Mouse (Mus musculus) embryonic facial prominence, embryonic 14.5 days (tissue): ENCODE measurements around the gene Lurap1. TPM values are rescaled to one million over a fixed set of nuclear protein-coding genes. Genes with fewer than 3 reads are reported as not detected.

Experiments used
- ATAC-seq: fragments of 200-750 bp; cut with Nextera tagmentation; 2 replicates; pipeline ENCODE4 v1.8.0; 2017; ENCODE audit warnings: low read depth, moderate number of reproducible peaks, moderate TSS enrichment
- DNase-seq: peaks from one replicate; pipeline ENCODE4 v3.0.0-alpha.2; 2015; ENCODE audit warnings: low spot score
- H3K27ac ChIP-seq: fragments of 300-500 bp; sonication (generic); replicated peaks from 2 replicates; pipeline ENCODE4 v1.5.1; 2014; ENCODE audit warnings: low read depth, mild to moderate bottlenecking, low read length, moderate library complexity
- H3K27me3 ChIP-seq: fragments of 300-500 bp; sonication (generic); replicated peaks from 2 replicates; pipeline ENCODE4 v1.6.1; 2014; ENCODE audit warnings: low read length; ENCODE audit not compliant: control insufficient read depth, insufficient read depth
- H3K36me3 ChIP-seq: fragments of 300-500 bp; sonication (generic); 2 replicates; pipeline ENCODE4 v1.6.1; 2014; ENCODE audit warnings: low read length, mixed read lengths; ENCODE audit not compliant: control insufficient read depth, insufficient read depth
- H3K4me1 ChIP-seq: fragments of 300-500 bp; sonication (generic); 2 replicates; pipeline ENCODE4 v1.6.1; 2014; ENCODE audit warnings: antibody characterized with exemption, low read length; ENCODE audit not compliant: control insufficient read depth, insufficient read depth
- H3K4me2 ChIP-seq: fragments of 300-500 bp; sonication (generic); 2 replicates; pipeline ENCODE4 v1.6.1; 2014; ENCODE audit warnings: low read depth, mild to moderate bottlenecking, low read length, moderate library complexity, mixed read lengths
- H3K4me3 ChIP-seq: fragments of 300-500 bp; sonication (generic); 2 replicates; pipeline ENCODE4 v1.5.1; 2014; ENCODE audit warnings: low read depth, mild to moderate bottlenecking, low read length
- H3K9ac ChIP-seq: fragments of 300-500 bp; sonication (generic); 2 replicates; pipeline ENCODE4 v1.6.1; 2014; ENCODE audit warnings: low read depth, mild to moderate bottlenecking, low read length, moderate library complexity, mixed read lengths
- H3K9me3 ChIP-seq: fragments of 300-500 bp; sonication (generic); 2 replicates; pipeline ENCODE4 v1.6.1; 2016; ENCODE audit warnings: low read length; ENCODE audit not compliant: control insufficient read depth
- WGBS: fragments of 180-500 bp; shearing (Covaris S2); extraction: QIAGEN DNeasy Blood & Tissue Kit; methylation state at CpG from one replicate; pipeline ENCODE4 v1.1.7; 2014; 5-methylcytosine and 5-hydroxymethylcytosine counted together
- polyA plus RNA-seq: library from polyadenylated mRNA; unstranded; fragments of >200 nt; fragmentation: Nextera tagmentation; extraction: Ambion mirVana; gene quantifications from 2 replicates; pipeline ENCODE4 v1.2.1, GENCODE M21; 2014

Gene Lurap1
- polyA plus RNA-seq, 1 experiment from 2014 or later: 2.4 TPM

DNA sequence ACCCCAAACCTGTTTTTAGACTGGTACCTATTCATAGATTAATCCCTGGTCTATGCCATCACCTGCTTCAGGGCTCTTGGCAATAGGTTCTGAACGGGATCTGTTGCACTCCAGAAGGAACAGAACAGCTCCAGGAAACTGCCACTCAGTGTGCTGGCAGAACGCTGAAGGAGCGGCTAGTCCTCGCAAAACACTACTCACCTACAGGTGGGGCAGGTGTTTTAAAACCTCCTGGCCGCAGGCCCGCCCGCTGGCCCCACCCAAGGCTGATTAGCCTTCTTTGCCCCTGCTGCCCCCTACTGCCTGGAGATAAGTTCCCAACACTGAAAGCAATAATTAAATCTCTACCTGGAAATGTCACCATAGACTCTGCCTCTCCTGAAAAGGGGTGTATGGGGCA is 16.3 kb upstream of the Lurap1 start, which contains the start of gene Tspan1:
Gene Tspan1, minus strand, starts transcription at position 198 of the 400 bp plus-strand sequence.
- peak; percentile 28; the same call in 1 of the 2 replicates for ATAC-seq
- Histone ChIP-seq H3K27me3 (no peaks in the 10 kb centered on the region), H3K36me3 (no peaks in the 10 kb centered on the region), H3K4me2 (no peak within 1 kb of the TSS), H3K9ac (no peak within 1 kb of the TSS), H3K27ac (no peak within 1 kb of the TSS), H3K4me3 (no peak within 1 kb of the TSS), H3K4me1 (peaks cover 5% of the 10 kb centered on the region; the same call in 1 of the 2 replicates), H3K9me3 (no peaks in the 10 kb centered on the region)
- WGBS: 32% methylated on average over 7 of the region's 7 CpGs
- peak; percentile 53 for DNase-seq

DNA sequence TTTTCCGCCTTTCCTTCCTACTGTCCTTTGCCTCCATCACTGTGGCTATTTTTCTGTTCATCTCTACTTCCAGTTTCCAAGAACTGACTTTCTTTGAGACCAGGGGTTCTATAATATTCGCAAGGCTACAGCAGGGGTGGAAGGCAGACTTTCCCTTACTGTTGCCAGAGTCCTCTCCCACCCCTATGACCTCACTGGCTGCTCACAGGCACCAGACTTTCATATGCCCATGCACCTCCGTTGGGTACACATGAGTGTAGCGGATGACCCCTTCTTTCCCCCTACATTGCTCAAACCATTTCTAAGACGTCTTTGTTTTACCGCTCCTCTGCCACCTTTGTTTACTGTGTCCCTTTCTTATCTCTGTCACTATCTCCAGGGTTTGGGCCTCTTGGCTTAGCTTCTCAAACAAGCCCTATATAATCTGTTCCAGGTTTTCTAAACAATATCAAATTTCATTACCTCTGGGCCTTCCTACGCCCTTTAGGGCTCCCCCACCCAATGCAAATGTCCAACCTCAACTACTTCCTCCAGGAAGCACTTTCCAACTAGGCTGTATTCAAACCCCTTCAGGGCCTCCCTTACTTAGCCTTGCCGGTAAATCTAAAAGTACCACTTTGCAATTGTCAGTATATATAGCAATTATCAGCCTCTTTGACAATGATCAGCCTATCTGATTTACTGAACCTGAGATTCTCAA is 14.7 kb upstream of the Lurap1 start:
- 41% methylated on average over 8 of the region's 8 CpGs for WGBS
- Histone ChIP-seq H3K9me3 (no peaks in the 10 kb centered on the region), H3K4me1 (peaks cover 5% of the 10 kb centered on the region; the same call in 1 of the 2 replicates), H3K27me3 (no peaks in the 10 kb centered on the region), H3K4me3 (no peak overlapping the region), H3K4me2 (no peak overlapping the region), H3K27ac (no peak overlapping the region), H3K36me3 (peaks cover 6% of the 10 kb centered on the region; the same call in 1 of the 2 replicates), H3K9ac (no peak overlapping the region)
- ATAC-seq (no peak), DNase-seq (no peak)

DNA sequence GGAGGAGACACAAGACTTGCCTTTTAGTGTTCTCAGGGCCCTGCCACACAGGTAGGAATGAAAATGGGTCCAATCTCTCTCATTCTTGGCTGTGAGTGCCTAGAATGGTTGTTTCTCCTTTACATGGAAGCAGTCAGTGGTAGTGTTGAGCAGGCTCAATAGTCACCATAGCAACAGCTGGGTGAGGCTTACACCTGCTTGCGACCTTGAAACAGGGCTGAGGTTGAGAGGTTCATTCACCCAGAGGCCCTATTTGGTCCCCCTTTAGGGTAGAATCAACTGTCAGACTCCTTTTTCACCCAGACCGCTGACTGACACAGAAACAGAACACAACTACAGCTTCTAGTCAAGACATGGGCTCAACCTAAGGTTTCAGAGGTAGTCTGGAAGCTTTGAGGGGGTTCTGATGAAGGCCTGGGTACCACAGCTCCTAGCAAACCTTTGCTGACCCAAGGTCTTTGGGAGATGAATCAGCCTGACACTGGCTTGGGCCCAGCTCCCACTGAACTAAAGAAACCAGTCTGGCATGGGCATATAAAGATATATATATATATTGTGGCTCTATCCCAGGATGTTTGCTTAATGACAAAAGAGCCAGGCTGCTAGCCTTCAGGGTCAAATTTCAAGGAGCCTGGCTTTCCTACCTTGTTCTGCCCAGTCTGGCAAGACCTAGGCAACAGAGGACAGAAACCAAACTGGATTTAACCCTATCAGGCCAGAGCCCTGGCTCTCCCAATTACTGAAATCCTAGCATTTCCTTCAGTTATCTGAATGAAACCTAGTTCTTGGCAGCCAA is 13.8 kb upstream of the Lurap1 start:
- H3K36me3 ChIP-seq: peaks cover 12% of the 10 kb centered on the region; the same call in 1 of the 2 replicates
- H3K9ac ChIP-seq: no peak overlapping the region
- DNase-seq (no peak), ATAC-seq (no peak)
- H3K27me3 ChIP-seq: no peaks in the 10 kb centered on the region
- H3K27ac ChIP-seq: no peak overlapping the region
- H3K4me1 ChIP-seq: peaks cover 5% of the 10 kb centered on the region; the same call in 1 of the 2 replicates
- H3K4me2 ChIP-seq: no peak overlapping the region
- H3K9me3 ChIP-seq: no peaks in the 10 kb centered on the region
- WGBS: 75% methylated on average over 2 of the region's 2 CpGs
- H3K4me3 ChIP-seq: no peak overlapping the region

DNA sequence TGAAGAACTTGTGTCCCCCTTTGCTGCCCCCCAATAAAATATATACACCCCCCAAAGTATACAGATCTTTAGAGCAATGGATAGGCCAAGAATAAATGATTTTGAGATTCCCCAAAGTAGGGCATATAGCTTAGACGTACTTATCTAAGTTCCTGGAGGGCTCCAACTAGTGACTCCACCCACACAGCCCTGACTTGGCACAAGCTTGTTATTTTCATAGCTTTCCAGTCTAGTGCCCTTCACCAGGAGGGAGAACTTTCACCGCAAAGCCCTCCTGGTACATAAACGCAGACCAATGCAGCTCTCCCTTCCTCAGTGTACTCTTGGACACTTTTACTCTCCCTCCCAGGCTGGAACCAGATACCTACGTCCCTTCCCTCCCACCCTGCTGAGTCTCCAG is 11.0 kb upstream of the Lurap1 start:
- WGBS: 80% methylated on average over 4 of the region's 4 CpGs
- H3K9ac ChIP-seq: no peak overlapping the region

GRCm38 (mm10) chr4:116160769-116161168 is 9.6 kb upstream of the Lurap1 start:
- no peak for DNase-seq
- peaks cover 52% of the 10 kb centered on the region for H3K36me3 ChIP-seq
- H3K27ac ChIP-seq: no peak overlapping the region
- no peak for ATAC-seq
- peaks cover 3% of the 10 kb centered on the region; the same call in 1 of the 2 replicates for H3K4me1 ChIP-seq
- H3K4me3 ChIP-seq: no peak overlapping the region
- WGBS: 73% methylated on average over 3 of the region's 3 CpGs
- no peaks in the 10 kb centered on the region for H3K9me3 ChIP-seq
- no peaks in the 10 kb centered on the region for H3K27me3 ChIP-seq
- no peak overlapping the region for H3K4me2 ChIP-seq
- H3K9ac ChIP-seq: no peak overlapping the region

More for the DNA sequence above, 11.0 kb upstream of the Lurap1 start:
- Histone ChIP-seq H3K4me2 (no peak overlapping the region), H3K27me3 (no peaks in the 10 kb centered on the region), H3K4me1 (peaks cover 5% of the 10 kb centered on the region; the same call in 1 of the 2 replicates), H3K4me3 (no peak overlapping the region), H3K36me3 (peaks cover 38% of the 10 kb centered on the region), H3K9me3 (no peaks in the 10 kb centered on the region), H3K27ac (no peak overlapping the region)
- no peak for ATAC-seq
- no peak for DNase-seq

DNA sequence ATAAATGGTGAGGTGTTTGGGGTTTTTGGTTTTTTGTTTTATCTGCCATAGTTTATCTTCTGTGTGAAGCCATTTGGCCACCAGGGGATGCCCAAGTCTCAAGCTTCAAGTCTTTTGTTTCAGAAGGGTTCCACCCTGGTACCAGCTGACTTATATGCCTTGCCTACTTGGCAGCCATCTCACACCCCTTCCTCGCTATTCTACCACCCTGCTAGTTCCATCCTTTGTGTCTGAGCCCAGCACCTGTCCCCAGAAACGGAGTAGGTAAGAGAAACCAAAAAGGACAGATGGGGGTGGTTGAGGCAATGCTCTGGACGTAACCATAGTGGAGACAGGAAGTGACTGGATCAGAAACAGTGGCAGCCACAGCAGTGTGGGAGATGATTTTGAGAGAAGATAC is 8.8 kb upstream of the Lurap1 start:
- no peaks in the 10 kb centered on the region for H3K4me1 ChIP-seq
- WGBS: 75% methylated on average over 3 of the region's 3 CpGs
- no peak overlapping the region for H3K9ac ChIP-seq
- no peak overlapping the region for H3K4me2 ChIP-seq
- peaks cover 60% of the 10 kb centered on the region for H3K36me3 ChIP-seq
- H3K9me3 ChIP-seq: no peaks in the 10 kb centered on the region
- DNase-seq (peak; percentile 53), ATAC-seq (no peak; the same call in 1 of the 2 replicates)
- H3K27ac ChIP-seq: no peak overlapping the region
- H3K27me3 ChIP-seq: no peaks in the 10 kb centered on the region
- H3K4me3 ChIP-seq: no peak overlapping the region

DNA sequence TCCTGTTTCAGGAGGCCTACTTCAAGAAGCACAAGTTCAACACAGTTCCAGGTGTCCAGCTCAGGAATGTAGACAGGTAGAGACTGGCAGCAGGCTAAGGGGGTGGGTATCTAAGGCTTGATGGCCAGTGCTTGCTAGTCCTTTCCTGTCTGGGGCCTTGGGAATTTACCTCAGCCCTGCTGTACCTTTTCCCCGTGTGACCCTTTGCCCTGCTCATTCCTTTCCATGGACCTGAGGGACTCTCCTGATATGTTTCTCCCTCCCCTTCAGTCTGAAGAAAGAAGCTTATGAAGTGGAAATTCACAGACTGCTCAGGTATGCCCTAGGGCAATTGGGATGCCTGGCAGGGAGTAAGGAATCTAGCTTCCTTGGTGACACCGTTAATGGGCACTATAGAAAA is 6.7 kb upstream of the Lurap1 start:
- H3K4me1 ChIP-seq: no peaks in the 10 kb centered on the region
- WGBS: 77% methylated on average over 2 of the region's 2 CpGs
- ATAC-seq (no peak), DNase-seq (no peak)
- H3K27ac ChIP-seq: no peak overlapping the region
- no peaks in the 10 kb centered on the region for H3K27me3 ChIP-seq
- H3K4me3 ChIP-seq: no peak overlapping the region
- H3K4me2 ChIP-seq: no peak overlapping the region
- H3K9me3 ChIP-seq: no peaks in the 10 kb centered on the region
- no peak overlapping the region for H3K9ac ChIP-seq
- peaks cover 79% of the 10 kb centered on the region for H3K36me3 ChIP-seq

- Histone ChIP-seq H3K27me3 (no peaks in the 10 kb centered on the region), H3K9ac (no peak overlapping the region), H3K4me3 (no peak overlapping the region), H3K4me1 (peaks cover 8% of the 10 kb centered on the region), H3K27ac (no peak overlapping the region), H3K4me2 (no peak overlapping the region), H3K9me3 (no peaks in the 10 kb centered on the region), H3K36me3 (peaks cover 62% of the 10 kb centered on the region)
- DNase-seq (no peak), ATAC-seq (no peak)
- 94% methylated on average over 15 of the region's 15 CpGs for WGBS
Observed at GRCm38 (mm10) chr4:116152702-116153101, 1.6 kb upstream of the Lurap1 start.
